Mouse (Mus musculus) large intestine, adult 2 months (tissue): ENCODE results near the gene Wdr19. TPM values are rescaled to one million over a fixed set of nuclear protein-coding genes. Genes with fewer than 3 reads are reported as not detected.
"Not testable (repeated sequence)": the region's sequence is repeated elsewhere in the genome, so short reads cannot be mapped to it uniquely, and the experiment has no call there.

Experiments
- DNase-seq: peaks from one replicate; pipeline ENCODE4 v3.0.0-alpha.2; 2012; ENCODE audit warnings: low read depth, low spot score
- WGBS: fragments of 180-500 bp; shearing (Covaris S2); methylation state at CpG from one replicate; pipeline ENCODE4 v1.1.7; 2018; 5-methylcytosine and 5-hydroxymethylcytosine counted together
- polyA plus RNA-seq: library from polyadenylated mRNA; depleted of rRNA; stranded (reverse); fragments of >200 nt; gene quantifications from 2 replicates; pipeline ENCODE4 v1.2.3, GENCODE M21; 2012

Wdr19 gene
- polyA plus RNA-seq, 1 experiment = 0.72 TPM

DNA sequence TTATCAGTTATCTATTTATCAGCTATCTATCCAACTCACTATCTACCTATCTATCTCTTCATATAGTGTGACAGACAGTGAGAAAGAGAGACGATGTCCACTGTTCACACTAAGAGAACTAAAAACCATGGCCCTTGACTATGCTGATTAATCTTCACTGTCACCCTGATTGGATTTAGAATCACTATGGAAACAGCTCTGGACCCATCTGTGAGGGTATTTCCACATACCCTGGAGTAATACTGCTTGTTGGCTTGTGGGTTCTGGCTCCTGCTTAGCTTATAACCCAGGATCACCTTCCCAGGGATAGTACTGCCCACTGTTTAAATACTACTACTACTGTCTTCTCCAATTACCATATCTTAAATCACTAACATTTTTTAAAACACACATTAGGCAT lies 17.2 kb upstream of the Wdr19 start:
- DNase-seq = no peak
- 92% methylated on average over 1 of the region's 1 CpGs for WGBS

DNA sequence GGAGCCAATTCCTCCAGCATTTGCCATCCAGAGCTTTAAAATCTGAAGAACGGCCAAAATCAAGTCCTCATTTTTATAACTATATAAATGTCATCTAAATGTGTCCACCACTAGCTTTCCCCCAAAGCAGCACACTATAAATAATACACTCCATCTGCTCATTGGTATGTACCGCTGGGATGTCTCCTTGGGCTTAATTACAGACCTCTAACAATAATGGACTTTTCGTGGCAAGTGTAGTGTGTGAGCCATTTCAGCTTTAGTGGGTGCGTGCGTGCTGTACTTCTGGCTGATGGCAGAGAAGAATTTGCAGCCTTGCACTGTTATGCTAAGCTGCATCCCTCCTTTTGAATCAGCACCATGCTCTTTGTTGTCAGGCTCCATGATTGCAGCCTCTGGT lies 7.9 kb upstream of the Wdr19 start:
- no peak for DNase-seq

DNA sequence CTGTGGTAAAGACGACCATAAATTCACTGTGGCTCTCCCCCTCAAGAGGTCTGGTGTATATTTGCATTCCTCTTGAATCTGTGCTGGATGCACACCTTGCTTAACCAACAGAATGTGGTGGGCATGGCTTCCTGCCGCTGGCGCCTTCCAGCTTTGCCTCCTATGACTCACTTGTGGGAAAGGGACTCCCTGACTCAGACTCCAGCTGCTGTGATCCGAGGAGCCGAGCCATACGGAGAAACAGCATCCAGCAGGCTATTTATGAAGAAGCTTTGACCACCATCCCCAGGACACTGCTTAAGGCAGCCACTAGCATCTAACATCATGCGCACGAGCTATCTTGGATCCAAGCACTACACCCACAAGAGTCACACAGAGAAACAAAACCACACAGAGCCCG lies 5.1 kb upstream of the Wdr19 start:
- DNase-seq = no peak
- 71% methylated on average over 9 of the region's 9 CpGs for WGBS

More for the DNA sequence above, 7.9 kb upstream of the Wdr19 start:
- WGBS = 87% methylated on average over 5 of the region's 5 CpGs

DNA sequence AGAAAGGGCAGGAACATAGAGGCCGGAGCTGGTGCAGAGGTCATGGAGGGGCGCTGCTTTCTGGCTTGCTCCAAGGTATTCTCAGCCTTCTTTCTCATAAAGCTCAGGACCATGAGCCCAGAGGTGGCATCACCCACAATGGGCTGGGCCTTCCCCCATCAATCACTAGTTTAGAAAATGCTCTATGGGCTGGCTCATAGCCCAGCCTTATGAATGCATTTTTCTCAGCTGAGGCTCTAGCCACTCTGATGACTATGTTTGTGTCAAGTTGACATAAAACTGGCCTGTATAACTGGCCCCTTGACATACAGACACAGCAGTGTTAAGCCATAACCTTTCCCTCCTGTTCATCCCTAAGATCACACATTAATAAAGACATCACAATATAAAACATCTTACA lies 5.2 kb downstream of the Wdr19 start:
- WGBS = 85% methylated on average over 2 of the region's 2 CpGs
- no peak for DNase-seq

DNA sequence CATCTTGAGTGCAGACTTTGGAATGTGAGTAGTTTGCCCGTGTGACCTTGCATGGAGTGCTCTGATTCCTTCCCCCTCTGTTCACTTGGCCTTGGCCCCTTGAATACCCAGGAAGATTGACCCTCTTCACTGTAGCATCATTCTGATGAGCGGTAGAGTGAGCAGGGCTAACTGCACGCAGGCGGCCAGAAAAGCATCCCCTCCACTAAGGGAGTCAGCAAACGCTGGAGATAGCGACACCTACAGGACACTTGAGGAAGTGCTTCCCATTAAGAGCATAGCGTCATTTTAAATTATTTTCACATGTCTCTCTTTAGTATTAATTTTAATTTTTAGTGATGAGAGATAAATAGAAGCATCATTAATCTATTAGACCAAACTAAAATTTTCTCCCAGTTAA lies 13.8 kb downstream of the Wdr19 start:
- DNase-seq = no peak
- WGBS = 26% methylated on average over 7 of the region's 7 CpGs

DNA sequence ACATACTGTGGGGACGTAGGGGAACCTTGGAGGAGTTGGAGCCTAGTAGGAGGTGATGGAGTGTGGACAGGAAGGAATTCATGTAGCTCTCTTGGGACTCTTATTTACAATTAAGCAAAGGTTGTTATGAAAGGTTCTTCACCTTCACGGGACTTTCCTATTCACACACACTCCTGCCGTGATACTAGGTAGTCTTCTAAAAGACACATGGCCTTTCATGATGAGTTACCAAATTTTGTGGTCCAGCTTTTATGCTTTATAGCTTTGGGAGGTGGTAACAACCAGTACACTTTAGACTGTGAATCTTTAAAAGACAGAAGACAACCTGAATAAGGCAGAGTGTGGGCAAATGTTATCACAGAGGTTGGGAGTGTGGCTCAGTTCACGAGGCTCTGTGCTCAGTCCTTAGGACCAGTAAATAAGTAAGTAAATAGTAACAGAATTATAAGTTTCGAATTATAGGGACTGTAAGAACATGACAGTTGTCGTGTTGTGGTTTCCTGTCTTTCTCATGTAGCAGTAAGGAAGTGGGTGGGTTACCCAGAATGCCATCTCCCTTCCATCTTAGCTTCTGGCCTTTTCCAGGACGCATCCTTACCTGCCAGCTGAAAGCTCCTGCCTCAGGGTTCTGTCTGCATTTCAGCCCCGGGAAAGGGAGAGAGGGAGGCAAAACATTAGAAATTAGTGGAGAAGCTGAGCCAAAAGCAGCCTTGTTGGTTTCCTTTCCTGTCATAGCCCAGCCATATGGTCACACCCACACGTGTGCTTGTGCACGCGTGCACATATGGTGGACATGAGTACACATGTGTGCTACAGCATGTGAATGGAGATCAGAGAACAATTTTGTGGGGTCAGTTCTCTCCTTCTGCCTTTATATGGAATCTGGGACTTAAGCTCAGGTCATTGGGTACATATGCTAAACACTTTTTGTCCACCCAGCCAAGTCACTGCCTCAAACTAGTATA lies 18.1 kb downstream of the Wdr19 start:
- no peak for DNase-seq

GRCm38 (mm10) chr5:65221037-65221436 lies 21.5 kb downstream of the Wdr19 start:
- WGBS = 90% methylated on average over 7 of the region's 7 CpGs
- no peak for DNase-seq

More for the DNA sequence above, 18.1 kb downstream of the Wdr19 start:
- WGBS = 87% methylated on average over 11 of the region's 11 CpGs

DNA sequence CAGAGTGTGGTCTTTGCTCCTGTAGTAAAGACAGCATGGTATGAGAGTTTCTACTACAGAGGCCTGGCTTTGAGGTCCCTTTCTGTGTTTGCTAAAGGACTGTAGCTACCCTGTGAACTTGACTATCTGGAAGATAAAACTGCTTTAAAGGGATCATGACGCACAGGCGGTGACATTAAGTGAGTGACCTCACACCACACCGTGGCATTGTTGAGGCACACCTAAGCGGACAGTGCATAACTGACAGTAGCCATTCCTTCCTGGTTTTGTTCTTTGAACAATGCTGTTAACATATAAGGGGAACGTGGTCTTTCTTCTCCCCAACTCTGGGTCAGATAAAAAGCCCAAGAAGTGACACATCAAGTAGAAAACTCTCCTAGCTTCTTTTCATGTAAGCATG lies 24.6 kb downstream of the Wdr19 start:
- WGBS = 82% methylated on average over 5 of the region's 5 CpGs
- no peak for DNase-seq

DNA sequence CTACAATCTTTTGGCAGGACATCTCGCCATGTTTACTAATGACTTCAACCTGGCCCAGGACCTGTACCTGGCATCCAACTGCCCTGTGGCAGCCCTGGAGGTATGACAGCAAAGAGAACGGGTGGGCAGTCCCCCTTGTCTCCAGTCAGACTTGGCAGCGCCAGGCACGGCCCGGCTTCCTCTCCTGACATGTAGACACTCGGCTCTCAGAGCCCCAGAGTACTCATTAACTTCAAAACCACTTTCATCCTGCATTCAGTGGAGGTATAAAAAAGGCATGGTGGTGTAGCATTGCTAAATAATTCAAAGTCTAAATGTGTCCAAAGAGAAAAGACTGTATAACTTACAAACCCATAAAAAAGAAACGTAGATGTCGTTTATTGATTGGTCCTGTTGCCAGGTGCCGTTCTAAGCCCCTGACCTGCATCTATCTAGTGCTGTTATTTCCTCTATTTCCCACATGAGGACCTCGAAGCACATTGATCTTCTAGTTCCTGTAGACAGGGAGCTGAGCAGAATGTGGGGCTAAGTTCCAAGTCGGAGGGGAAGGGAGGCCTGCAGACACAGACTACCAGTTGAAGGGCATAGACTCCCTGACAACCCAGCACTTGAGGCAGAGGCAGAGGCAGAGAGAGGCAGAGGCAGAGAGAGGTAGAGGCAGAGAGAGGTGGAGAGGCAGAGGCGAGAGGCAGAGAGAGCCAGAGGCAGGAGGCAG lies 31.9 kb downstream of the Wdr19 start:
- no peak for DNase-seq
- 36% methylated on average over 12 of the region's 12 CpGs for WGBS

DNA sequence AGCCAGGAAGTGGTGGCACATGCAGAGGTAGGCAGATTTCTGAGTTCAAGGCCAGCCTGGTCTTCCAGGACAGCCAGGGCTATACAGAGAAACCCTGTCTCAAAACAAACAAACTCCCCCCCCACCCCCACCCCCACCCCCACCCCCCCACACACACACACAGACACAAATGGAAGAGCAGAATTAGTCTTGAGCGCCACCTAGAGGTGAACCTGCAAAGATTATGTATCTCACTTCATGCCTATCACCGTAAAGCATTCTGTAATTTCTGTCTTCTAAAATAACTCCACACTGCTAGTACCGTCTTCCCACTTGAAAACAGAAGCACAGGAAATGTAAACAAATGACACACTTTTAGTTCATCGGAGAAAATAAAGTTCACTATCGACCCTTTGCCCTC lies 43.2 kb downstream of the Wdr19 start:
- 42% methylated on average over 5 of the region's 5 CpGs for WGBS
- DNase-seq = peak; percentile 16

DNA sequence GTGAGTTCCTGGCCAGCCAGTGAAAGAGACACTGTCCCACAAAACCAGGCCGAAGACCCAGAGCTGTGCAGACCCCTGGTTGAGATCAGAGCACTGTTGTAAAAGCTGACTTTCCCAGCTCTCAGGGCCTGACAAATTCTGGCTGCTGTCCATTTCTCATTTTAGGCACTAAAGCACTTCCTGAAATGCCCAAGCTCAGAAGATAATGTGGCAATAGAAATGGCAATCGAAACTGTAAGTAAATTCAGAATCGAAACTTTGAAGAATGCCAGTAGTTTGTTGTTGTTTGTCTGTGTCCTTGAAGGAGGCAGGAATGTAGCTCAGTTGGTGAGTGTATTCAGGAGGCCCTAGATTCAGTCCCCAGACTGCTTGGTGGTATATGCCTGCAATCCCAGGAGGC lies 47.8 kb downstream of the Wdr19 start:
- 30% methylated on average over 3 of the region's 3 CpGs for WGBS
- DNase-seq = peak; percentile 18

DNA sequence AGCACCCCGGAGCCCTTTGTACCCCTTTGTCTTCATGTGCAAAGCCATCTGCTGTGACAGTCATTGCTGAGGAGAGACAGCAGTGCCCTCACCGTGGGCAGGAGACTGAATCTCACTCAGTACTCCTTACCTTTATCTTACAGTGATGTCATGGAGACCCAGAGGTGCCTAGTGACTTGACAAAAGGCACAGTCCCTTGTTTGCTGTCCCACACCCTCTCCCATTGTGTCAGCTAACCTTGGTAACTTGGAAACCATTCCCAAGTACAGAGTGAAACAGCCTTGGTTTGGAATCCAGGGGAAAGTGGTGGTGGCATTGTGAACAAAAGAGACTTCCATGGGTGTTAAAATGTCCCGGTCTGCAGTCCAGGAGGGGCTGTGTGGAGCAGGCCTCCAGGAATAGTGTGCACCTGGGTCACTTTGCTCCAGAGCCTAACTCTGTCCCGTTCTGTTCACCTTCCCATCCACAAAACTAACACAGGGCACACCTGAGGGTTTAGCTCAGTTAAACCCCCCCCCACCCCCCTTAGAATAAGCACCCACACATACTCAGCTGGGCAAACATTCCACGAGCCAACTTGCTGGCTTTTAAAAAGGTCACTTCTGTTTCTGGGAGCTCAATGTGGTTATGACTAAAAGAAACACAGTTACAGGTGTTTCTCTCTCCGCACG lies 50.8 kb downstream of the Wdr19 start:
- 58% methylated on average over 7 of the region's 7 CpGs for WGBS
- no peak for DNase-seq

DNA sequence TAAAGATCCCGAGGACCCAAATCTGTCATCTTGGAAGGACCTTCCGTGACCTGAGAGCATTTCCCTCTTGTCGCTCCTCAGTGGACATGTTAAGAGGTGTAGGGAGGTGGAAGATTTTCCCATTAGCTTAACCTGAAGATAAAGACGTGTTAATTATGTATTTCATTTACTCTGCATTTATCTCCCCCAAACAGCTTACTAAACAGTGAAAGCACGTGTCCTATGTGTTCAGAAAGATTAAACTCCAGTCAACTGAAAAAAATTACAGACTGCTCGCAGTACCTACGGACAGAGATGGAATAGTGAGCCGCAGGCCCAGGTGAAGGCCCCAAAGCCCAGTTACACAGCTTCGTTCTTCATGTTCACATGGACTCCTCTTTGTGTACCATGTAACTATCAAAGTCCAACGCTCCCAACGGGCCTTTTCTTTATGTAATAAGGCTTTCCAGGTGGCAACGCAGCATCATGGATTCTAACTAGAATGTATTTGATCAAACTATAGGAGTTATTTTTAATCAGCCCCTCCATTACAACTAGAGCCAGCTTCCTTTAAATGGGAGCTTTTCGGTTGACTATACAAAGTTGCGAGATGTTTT lies 58.5 kb downstream of the Wdr19 start:
- DNase-seq = no peak
- 82% methylated on average over 14 of the region's 14 CpGs for WGBS

DNA sequence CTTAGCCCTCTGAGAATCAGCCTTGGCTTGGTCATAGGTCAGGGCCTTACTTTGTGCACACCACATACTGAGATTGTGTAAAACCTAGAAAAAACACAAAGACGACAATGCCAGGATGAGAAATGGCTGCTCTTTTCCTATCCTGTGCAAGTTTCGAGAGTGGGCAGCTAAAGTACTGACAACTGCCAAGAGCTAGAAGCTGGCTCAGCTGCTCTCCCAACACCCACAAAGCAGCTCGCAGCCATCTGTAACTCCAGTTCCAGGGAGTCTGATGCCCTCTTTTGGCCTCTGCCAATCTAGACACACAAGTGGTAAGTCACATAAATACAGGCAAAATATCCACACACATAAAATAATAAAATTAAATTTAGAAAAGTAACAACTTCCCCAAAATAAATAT lies 74.5 kb downstream of the Wdr19 start:
- 84% methylated on average over 3 of the region's 3 CpGs for WGBS
- DNase-seq = no peak

- no peak for DNase-seq
- WGBS = 82% methylated on average over 6 of the region's 6 CpGs
These were observed 79.7 kb downstream of the Wdr19 start for GRCm38 (mm10) chr5:65279133-65279651.

GRCm38 (mm10) chr5:65281216-65281615 lies 81.7 kb downstream of the Wdr19 start:
- WGBS = 96% methylated on average over 3 of the region's 3 CpGs
- no peak for DNase-seq

- DNase-seq = no peak
- 97% methylated on average over 3 of the region's 3 CpGs for WGBS
These were observed 84.7 kb downstream of the Wdr19 start for GRCm38 (mm10) chr5:65284171-65284570.

GRCm38 (mm10) chr5:65287751-65288701 lies 88.5 kb downstream of the Wdr19 start:
- DNase-seq = no peak
- WGBS = 91% methylated on average over 24 of the region's 24 CpGs

DNA sequence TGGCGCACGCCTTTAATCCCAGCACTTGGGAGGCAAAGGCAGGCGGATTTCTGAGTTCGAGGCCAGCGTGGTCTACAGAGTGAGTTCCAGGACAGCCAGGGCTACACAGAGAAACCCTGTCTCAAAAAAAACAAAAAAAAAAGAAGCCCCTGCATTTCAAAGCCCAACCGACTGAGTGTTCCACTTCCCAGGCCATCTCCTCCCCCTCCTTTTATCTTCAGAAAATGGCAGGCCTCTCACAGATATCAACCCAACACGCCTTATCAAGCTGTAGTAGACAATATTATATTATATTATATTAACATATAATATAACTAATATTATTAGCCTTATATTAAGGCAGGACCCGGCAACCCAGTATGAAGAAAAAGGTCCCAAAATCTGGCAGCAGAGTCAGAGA lies 89.5 kb downstream of the Wdr19 start:
- not testable (repeated sequence) for DNase-seq
- WGBS = 93% methylated on average over 8 of the region's 8 CpGs
